Mouse (Mus musculus) forebrain, embryonic 16.5 days (tissue): ENCODE data around the gene Tspan33. TPM values are rescaled to one million over a fixed set of nuclear protein-coding genes. Genes with fewer than 3 reads are reported as not detected.

Experiments used
- ATAC-seq: fragments of 200-750 bp; cut with Nextera tagmentation; 2 replicates; pipeline ENCODE4 v1.8.0; 2017; ENCODE audit warnings: mild to moderate bottlenecking, moderate library complexity
- H3K27ac ChIP-seq: fragments of 300-500 bp; sonication (generic); 2 replicates; pipeline ENCODE4 v1.5.1; 2014; ENCODE audit warnings: low read length, control low read depth
- H3K27me3 ChIP-seq: fragments of 300-500 bp; sonication (generic); replicated peaks from 2 replicates; pipeline ENCODE4 v1.6.1; 2014; ENCODE audit warnings: low read length; ENCODE audit not compliant: control insufficient read depth, insufficient read depth
- H3K36me3 ChIP-seq: fragments of 300-500 bp; sonication (generic); 2 replicates; pipeline ENCODE4 v1.6.1; 2014; ENCODE audit not compliant: control insufficient read depth, insufficient read depth
- H3K4me1 ChIP-seq: fragments of 300-500 bp; sonication (generic); replicated peaks from 2 replicates; pipeline ENCODE4 v1.6.1; 2014; ENCODE audit warnings: low read length; ENCODE audit not compliant: control insufficient read depth, insufficient read depth
- H3K4me2 ChIP-seq: fragments of 300-500 bp; sonication (generic); 2 replicates; pipeline ENCODE4 v1.6.1; 2014; ENCODE audit warnings: mild to moderate bottlenecking, low read length, control low read depth
- H3K4me3 ChIP-seq: fragments of 300-500 bp; sonication (generic); replicated peaks from 2 replicates; pipeline ENCODE4 v1.5.1; 2014; ENCODE audit warnings: mild to moderate bottlenecking, low read length, control low read depth
- H3K9ac ChIP-seq: fragments of 300-500 bp; sonication (generic); replicated peaks from 2 replicates; pipeline ENCODE4 v1.6.1; 2014; ENCODE audit warnings: low read depth, low read length, control low read depth
- H3K9me3 ChIP-seq: fragments of 300-500 bp; sonication (generic); 2 replicates; pipeline ENCODE4 v1.6.1; 2016; ENCODE audit warnings: low read length; ENCODE audit not compliant: control insufficient read depth
- WGBS: fragments of 180-500 bp; shearing (Covaris S2); extraction: QIAGEN DNeasy Blood & Tissue Kit; methylation state at CpG from one replicate; pipeline ENCODE4 v1.1.7; 2014; 5-methylcytosine and 5-hydroxymethylcytosine counted together
- polyA plus RNA-seq: library from polyadenylated mRNA; unstranded; fragments of >200 nt; fragmentation: Nextera tagmentation; extraction: Ambion mirVana; gene quantifications from 2 replicates; pipeline ENCODE4 v1.2.1, GENCODE M21; 2015

Gene Tspan33
- polyA plus RNA-seq, 1 experiment from 2014 or later = 6.1 TPM

DNA sequence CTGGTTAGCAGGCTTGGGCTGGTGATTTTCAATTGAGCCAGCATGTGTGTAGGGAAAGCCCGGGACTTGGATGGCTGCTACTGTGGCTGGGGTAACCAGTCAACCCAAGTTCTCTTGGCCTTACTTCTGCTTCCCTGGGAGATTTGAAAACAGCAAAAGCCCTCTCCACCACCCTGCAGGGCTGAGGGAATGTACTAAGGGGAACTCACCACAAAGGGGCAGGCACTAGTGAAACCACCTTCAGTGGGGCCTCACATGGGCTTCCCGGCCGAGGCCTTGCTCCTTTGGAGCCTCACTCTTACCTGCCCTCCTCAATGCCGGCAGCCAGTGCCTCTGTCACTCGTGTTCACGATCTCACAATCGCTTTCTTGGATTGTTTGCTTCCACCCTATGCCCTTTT is 2.0 kb downstream of the Tspan33 start:
- Histone ChIP-seq H3K4me1 (peaks cover 9% of the 10 kb centered on the region), H3K27ac (no peak overlapping the region), H3K27me3 (peaks cover 5% of the 10 kb centered on the region), H3K36me3 (no peaks in the 10 kb centered on the region), H3K4me2 (no peak overlapping the region), H3K9me3 (no peaks in the 10 kb centered on the region), H3K4me3 (no peak overlapping the region), H3K9ac (no peak overlapping the region)
- no peak for ATAC-seq
- WGBS = 61% methylated on average over 7 of the region's 7 CpGs

DNA sequence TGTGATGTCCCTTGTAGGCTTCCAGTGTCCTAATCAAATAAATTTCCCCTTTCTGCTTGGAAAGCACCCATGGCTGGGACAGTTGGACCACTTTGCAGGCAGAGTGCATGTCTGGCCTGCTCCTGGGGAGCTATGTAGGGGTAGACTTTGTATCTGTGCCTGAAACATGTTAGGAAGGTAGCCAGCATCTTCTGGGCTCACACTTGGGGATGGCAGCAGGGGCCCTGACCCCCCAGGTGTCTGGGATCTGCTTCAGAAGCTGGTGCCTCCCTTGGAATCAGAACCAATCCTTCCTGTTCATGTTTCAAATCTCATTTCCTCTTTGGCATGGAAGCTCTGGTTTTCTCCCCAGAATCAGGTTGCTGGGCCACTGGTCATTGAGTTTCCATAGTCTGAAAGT is 3.1 kb downstream of the Tspan33 start:
- no peak overlapping the region for H3K4me3 ChIP-seq
- no peaks in the 10 kb centered on the region for H3K36me3 ChIP-seq
- no peak for ATAC-seq
- H3K9ac ChIP-seq = no peak overlapping the region
- H3K27me3 ChIP-seq = peaks cover 5% of the 10 kb centered on the region
- no peak overlapping the region for H3K4me2 ChIP-seq
- H3K27ac ChIP-seq = no peak overlapping the region
- no peaks in the 10 kb centered on the region for H3K9me3 ChIP-seq
- H3K4me1 ChIP-seq = peaks cover 9% of the 10 kb centered on the region

DNA sequence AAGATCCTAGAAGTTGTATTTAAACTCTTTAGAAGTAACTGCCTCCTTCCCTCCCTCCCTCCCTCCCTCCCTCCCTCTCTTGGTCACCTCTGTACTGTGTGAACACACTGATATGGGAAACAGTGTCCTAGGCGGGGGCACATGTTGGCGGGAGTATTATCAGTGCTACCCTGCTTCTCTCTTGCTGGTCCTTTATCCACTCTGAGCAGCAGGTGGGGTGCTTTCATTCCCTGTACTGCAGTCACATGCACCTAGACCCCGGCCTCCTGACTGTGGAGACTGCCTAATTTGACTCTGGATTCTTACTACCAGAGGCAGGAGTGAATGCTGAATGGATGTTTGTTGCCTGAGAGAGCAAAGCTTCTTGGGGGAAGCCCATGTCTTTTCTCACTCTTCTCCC is 3.5 kb downstream of the Tspan33 start:
- Histone ChIP-seq H3K9ac (no peak overlapping the region), H3K27me3 (peaks cover 5% of the 10 kb centered on the region), H3K4me3 (no peak overlapping the region), H3K36me3 (no peaks in the 10 kb centered on the region), H3K9me3 (no peaks in the 10 kb centered on the region), H3K27ac (no peak overlapping the region), H3K4me2 (no peak overlapping the region), H3K4me1 (peaks cover 9% of the 10 kb centered on the region)
- 32% methylated on average over 3 of the region's 3 CpGs for WGBS
- ATAC-seq = no peak

DNA sequence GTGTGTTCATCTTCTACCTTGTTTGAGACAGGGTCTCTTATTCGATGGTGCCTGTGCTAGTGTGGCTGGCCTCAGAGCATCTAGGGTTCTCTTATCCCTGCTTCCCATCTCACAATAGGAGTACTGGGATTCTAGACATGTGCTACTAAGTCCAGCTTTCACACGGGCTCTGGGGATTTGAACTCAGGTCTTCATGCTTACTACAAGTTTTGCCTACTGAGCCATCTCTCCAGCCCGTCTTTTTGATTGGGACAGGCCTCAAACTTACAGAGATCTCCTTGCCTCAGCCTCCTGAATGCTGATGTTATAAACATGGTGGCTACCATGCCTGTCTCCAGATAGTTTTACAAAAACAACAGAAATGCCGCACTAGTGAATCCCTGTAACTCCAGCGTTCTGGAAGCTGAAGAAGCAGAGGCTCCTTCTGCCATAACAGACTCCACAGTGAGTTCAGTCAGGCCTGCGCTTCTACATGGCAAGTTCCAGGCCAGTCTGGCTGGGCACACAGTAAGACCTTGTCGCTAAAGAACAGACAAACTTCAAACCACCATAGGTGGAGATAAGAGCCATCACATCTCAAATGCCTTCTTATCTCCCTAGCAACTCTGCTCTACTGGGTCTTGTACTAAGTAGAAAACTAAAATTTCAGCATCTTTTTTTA is 5.2 kb downstream of the Tspan33 start:
- H3K4me1 ChIP-seq = peaks cover 6% of the 10 kb centered on the region; the same call in 1 of the 2 replicates
- no peaks in the 10 kb centered on the region for H3K27me3 ChIP-seq
- ATAC-seq = no peak
- 90% methylated on average over 7 of the region's 7 CpGs for WGBS
- no peak overlapping the region for H3K9ac ChIP-seq
- H3K36me3 ChIP-seq = no peaks in the 10 kb centered on the region
- no peak overlapping the region for H3K4me3 ChIP-seq
- no peak overlapping the region for H3K4me2 ChIP-seq
- no peaks in the 10 kb centered on the region for H3K9me3 ChIP-seq
- H3K27ac ChIP-seq = no peak overlapping the region

DNA sequence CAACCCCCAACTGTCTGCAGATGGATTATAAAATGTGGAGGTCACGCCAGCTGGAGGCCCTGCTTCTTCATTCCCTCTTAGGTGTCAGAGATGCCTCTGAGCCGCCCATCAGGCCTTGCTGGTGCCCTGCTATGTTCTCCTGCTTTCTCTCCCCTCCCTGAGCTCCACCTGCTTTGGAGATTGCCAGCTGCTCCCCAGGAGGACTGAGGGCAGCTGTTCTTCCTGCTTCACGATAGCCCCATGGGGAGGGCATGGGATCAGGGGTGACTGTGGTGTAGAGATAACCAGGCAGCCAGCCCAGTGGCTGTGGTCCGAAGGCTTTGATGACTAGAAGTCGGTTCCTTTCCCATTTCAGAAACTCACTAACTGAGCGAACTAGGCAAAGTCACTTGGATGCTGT is 7.0 kb downstream of the Tspan33 start:
- Histone ChIP-seq H3K9ac (no peak overlapping the region), H3K4me1 (no peaks in the 10 kb centered on the region), H3K4me2 (no peak overlapping the region), H3K27ac (no peak overlapping the region), H3K36me3 (no peaks in the 10 kb centered on the region), H3K4me3 (no peak overlapping the region), H3K27me3 (no peaks in the 10 kb centered on the region), H3K9me3 (no peaks in the 10 kb centered on the region)
- WGBS = 80% methylated on average over 6 of the region's 6 CpGs
- ATAC-seq = no peak

DNA sequence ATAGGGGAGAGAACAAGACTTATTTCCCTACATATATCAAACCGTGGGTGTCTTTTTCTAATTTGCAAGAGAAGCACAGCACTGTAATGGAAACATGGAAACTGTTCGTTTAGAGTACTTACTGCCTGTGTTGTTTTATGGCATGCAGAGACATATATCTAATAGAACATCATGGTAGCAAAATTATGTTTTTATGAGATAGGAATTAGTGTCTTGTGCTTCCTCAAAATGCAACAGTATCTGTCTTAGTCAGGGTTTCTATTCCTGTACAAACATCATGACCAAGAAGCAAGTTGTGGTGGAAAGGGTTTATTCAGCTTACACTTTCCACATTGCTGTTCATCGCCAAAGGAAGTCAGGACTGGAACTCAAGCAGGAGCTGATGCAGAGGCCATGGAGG is 8.1 kb downstream of the Tspan33 start:
- no peak for ATAC-seq

DNA sequence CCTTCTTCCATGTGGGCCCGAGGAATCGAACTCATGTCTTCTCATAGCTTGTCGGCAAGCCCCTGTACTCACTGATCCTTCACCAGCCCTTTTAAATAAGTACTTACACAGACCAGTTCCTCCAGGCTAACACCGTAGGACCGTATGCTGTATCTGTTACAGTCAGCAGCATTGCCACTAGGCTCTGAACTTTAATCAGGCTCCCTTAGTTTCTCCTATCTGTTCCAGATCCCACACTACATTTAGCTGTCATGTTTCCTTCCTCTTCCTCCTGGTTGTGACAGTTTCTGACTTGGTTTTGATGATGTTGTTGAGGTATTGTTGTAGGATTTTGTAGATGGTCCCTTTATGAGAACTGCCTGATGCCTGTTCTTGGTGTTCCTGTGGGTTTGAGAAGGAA is 10.1 kb downstream of the Tspan33 start:
- WGBS = 80% methylated on average over 5 of the region's 5 CpGs
- no peak for ATAC-seq
- no peaks in the 10 kb centered on the region for H3K36me3 ChIP-seq
- no peak overlapping the region for H3K27ac ChIP-seq
- H3K4me3 ChIP-seq = no peak overlapping the region
- no peak overlapping the region for H3K9ac ChIP-seq
- H3K4me1 ChIP-seq = peaks cover 2% of the 10 kb centered on the region; the same call in 1 of the 2 replicates
- H3K9me3 ChIP-seq = no peaks in the 10 kb centered on the region
- no peak overlapping the region for H3K4me2 ChIP-seq
- no peaks in the 10 kb centered on the region for H3K27me3 ChIP-seq

More for the DNA sequence above, 8.1 kb downstream of the Tspan33 start:
- H3K27me3 ChIP-seq = no peaks in the 10 kb centered on the region
- WGBS = 93% methylated on average over 3 of the region's 3 CpGs
- no peaks in the 10 kb centered on the region for H3K36me3 ChIP-seq
- H3K9ac ChIP-seq = no peak overlapping the region
- H3K4me3 ChIP-seq = no peak overlapping the region
- H3K4me2 ChIP-seq = no peak overlapping the region
- H3K27ac ChIP-seq = no peak overlapping the region
- no peaks in the 10 kb centered on the region for H3K9me3 ChIP-seq
- H3K4me1 ChIP-seq = no peaks in the 10 kb centered on the region

DNA sequence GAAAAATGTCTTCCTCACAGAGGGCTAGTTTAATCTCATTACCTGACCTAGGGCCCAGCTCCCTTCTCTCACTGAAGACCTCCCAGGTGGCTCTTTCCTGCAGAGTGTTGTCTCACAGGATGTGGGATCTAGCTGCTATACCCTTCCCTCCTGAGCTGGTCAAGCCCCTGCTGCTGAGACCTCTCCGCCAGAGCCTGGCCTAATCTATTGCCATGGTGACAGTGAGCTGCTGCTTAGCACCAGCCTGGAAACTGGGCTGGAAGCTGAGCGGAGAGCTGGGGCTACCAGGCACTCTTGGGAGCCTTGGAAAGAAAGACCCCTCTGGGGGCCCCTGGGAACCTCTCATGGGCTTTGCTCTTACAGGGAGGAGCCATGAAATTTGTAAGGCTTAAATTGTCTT is 13.9 kb downstream of the Tspan33 start:
- no peak overlapping the region for H3K27ac ChIP-seq
- H3K9me3 ChIP-seq = no peaks in the 10 kb centered on the region
- H3K9ac ChIP-seq = 0 out of 2 replicates have a peak overlapping the region, but pooled peaks have one; percentile 22
- H3K27me3 ChIP-seq = no peaks in the 10 kb centered on the region
- H3K4me3 ChIP-seq = no peak overlapping the region
- no peaks in the 10 kb centered on the region for H3K36me3 ChIP-seq
- H3K4me2 ChIP-seq = no peak overlapping the region
- 12% methylated on average over 2 of the region's 2 CpGs for WGBS
- peak; percentile 61; the same call in 1 of the 2 replicates for ATAC-seq
- H3K4me1 ChIP-seq = peaks cover 2% of the 10 kb centered on the region; the same call in 1 of the 2 replicates

DNA sequence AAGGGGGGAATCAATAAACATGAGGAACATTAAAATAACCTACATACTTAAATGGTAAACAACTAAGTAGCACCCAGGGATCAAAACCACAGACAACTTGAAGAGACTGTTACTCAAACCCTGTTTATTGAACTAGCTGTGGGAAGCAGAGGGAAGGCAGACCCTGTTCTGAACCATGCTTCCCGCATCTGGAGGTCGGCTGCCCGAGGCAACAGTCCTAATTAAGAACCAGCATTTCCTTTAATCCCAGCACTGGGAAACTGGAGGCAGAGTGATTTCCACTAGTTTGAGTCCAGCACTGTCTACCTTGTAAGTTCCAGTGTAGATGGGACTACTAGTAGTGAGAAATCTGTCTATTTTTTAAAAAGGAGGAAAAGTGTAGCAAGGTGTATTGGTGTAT is 17.3 kb downstream of the Tspan33 start:
- no peaks in the 10 kb centered on the region for H3K27me3 ChIP-seq
- no peak for ATAC-seq
- H3K27ac ChIP-seq = no peak overlapping the region
- peaks cover 2% of the 10 kb centered on the region; the same call in 1 of the 2 replicates for H3K4me1 ChIP-seq
- no peaks in the 10 kb centered on the region for H3K36me3 ChIP-seq
- H3K4me3 ChIP-seq = no peak overlapping the region
- H3K9ac ChIP-seq = no peak overlapping the region
- no peaks in the 10 kb centered on the region for H3K9me3 ChIP-seq
- H3K4me2 ChIP-seq = no peak overlapping the region
- WGBS = 61% methylated on average over 3 of the region's 3 CpGs
